In genomic region chr1:81316995-81317413, GRCm38 (mm10) we compare ENCODE assay signal across 9 mouse cellular contexts.
DNase-seq lines count a peak whose midpoint lies in the region; ATAC-seq and TF ChIP-seq lines count a peak whose summit lies in the region.
"Had no signal": no experiment of that assay in that cellular context is flagged by ENCODE, and none has a peak within 500 bp of the region (broad histone marks: within the 10 kb centered on the region; RNA-seq: fewer than 3 reads in every experiment).

No protein-coding gene starts in this region.

- peak; percentile 10; the same call in 1 of the 2 replicates for ATAC-seq in lung, embryonic 16.5 days (ENCODE audit: low read depth)
- ATAC-seq in forebrain, postnatal 0 days: peak; percentile 32
- peak; percentile 52; the same call in 1 of the 2 replicates for ATAC-seq in limb, embryonic 12.5 days (ENCODE audit: insufficient number of reproducible peaks, insufficient read depth, low FRiP score, low TSS enrichment, low read depth)
- no peak for ATAC-seq in liver, embryonic 12.5 days

- no peak overlapping the region for H3K4me3 ChIP-seq in lung, embryonic 16.5 days (ENCODE audit: low read length)
- H3K4me3 ChIP-seq in forebrain, postnatal 0 days (ENCODE audit: low read depth, low read length): no peak overlapping the region
- H3K4me3 ChIP-seq in limb, embryonic 12.5 days (replicated peaks): no peak overlapping the region
- H3K4me3 ChIP-seq in liver, embryonic 12.5 days: no peak overlapping the region
- H3K4me3 ChIP-seq: megakaryocyte, embryonic 14.5 days had no signal

- H3K4me1 ChIP-seq in lung, embryonic 16.5 days (replicated peaks; ENCODE audit: control insufficient read depth, insufficient read depth, low read length): no peaks in the 10 kb centered on the region
- no peaks in the 10 kb centered on the region for H3K4me1 ChIP-seq in forebrain, postnatal 0 days (ENCODE audit: insufficient read depth)
- no peaks in the 10 kb centered on the region for H3K4me1 ChIP-seq in limb, embryonic 12.5 days (replicated peaks)
- H3K4me1 ChIP-seq in liver, embryonic 12.5 days: no peaks in the 10 kb centered on the region
- H3K4me1 ChIP-seq: megakaryocyte, embryonic 14.5 days had no signal

- no peaks in the 10 kb centered on the region for H3K27me3 ChIP-seq in lung, embryonic 16.5 days (ENCODE audit: control insufficient read depth, insufficient read depth, low read depth, low read length)
- H3K27me3 ChIP-seq in forebrain, postnatal 0 days (ENCODE audit: insufficient read depth, low read length): no peaks in the 10 kb centered on the region
- H3K27me3 ChIP-seq in limb, embryonic 12.5 days: no peaks in the 10 kb centered on the region; the same call in 1 of the 2 replicates
- H3K27me3 ChIP-seq in liver, embryonic 12.5 days (replicated peaks): no peaks in the 10 kb centered on the region
- H3K27me3 ChIP-seq: megakaryocyte, embryonic 14.5 days had no signal

- TF ChIP-seq CTCF in forebrain, postnatal 0 days (IDR thresholded peaks at IDR 0.05; ENCODE audit: low read depth): no peak

- no peaks in the 10 kb centered on the region for H3K36me3 ChIP-seq in lung, embryonic 16.5 days (ENCODE audit: control insufficient read depth, insufficient read depth, low read length)
- no peaks in the 10 kb centered on the region for H3K36me3 ChIP-seq in forebrain, postnatal 0 days (ENCODE audit: insufficient read depth)
- no peaks in the 10 kb centered on the region for H3K36me3 ChIP-seq in limb, embryonic 12.5 days
- H3K36me3 ChIP-seq in liver, embryonic 12.5 days: no peaks in the 10 kb centered on the region

- WGBS in lung, embryonic 16.5 days: 49% methylated on average over 5 of the region's 5 CpGs
- WGBS in forebrain, postnatal 0 days: 26% methylated on average over 5 of the region's 5 CpGs
- 28% methylated on average over 5 of the region's 5 CpGs for WGBS in limb, embryonic 12.5 days
- WGBS in liver, embryonic 12.5 days (ENCODE audit: insufficient replicate concordance): 49% methylated on average over 5 of the region's 5 CpGs

- H3K27ac ChIP-seq in lung, embryonic 16.5 days (ENCODE audit: low read length): no peak overlapping the region
- H3K27ac ChIP-seq in forebrain, postnatal 0 days (ENCODE audit: low read depth, low read length): no peak overlapping the region
- no peak overlapping the region for H3K27ac ChIP-seq in limb, embryonic 12.5 days
- H3K27ac ChIP-seq in liver, embryonic 12.5 days: no peak overlapping the region

- H3K4me2 ChIP-seq in lung, embryonic 16.5 days (ENCODE audit: low read depth, low read length): no peak overlapping the region
- H3K4me2 ChIP-seq in forebrain, postnatal 0 days (ENCODE audit: low read depth): no peak overlapping the region
- H3K4me2 ChIP-seq in limb, embryonic 12.5 days: no peak overlapping the region
- H3K4me2 ChIP-seq in liver, embryonic 12.5 days: no peak overlapping the region

- H3K9me3 ChIP-seq in lung, embryonic 16.5 days (ENCODE audit: control insufficient read depth, low read length): no peaks in the 10 kb centered on the region
- no peaks in the 10 kb centered on the region for H3K9me3 ChIP-seq in forebrain, postnatal 0 days (ENCODE audit: low read length)
- no peaks in the 10 kb centered on the region for H3K9me3 ChIP-seq in limb, embryonic 12.5 days
- no peaks in the 10 kb centered on the region for H3K9me3 ChIP-seq in liver, embryonic 12.5 days (replicated peaks)
- H3K9me3 ChIP-seq: megakaryocyte, embryonic 14.5 days had no signal

- no peak overlapping the region for H3K9ac ChIP-seq in lung, embryonic 16.5 days (ENCODE audit: low read length)
- H3K9ac ChIP-seq in forebrain, postnatal 0 days: no peak overlapping the region
- no peak overlapping the region for H3K9ac ChIP-seq in limb, embryonic 12.5 days (replicated peaks)
- no peak overlapping the region for H3K9ac ChIP-seq in liver, embryonic 12.5 days

- DNase-seq in lung, postnatal 4 days: no peak
- no peak for DNase-seq in forebrain, postnatal 0 days
- DNase-seq in right cerebral cortex, postnatal 4 days: peak; percentile 10
- DNase-seq in adrenal gland, postnatal 36 days: no peak
- DNase-seq in adrenal gland, postnatal 4 days (ENCODE audit: low spot score in 2 of 2): no peak
